Comparison of ENCODE assay signal across 9 mouse cellular contexts in the genomic region with DNA sequence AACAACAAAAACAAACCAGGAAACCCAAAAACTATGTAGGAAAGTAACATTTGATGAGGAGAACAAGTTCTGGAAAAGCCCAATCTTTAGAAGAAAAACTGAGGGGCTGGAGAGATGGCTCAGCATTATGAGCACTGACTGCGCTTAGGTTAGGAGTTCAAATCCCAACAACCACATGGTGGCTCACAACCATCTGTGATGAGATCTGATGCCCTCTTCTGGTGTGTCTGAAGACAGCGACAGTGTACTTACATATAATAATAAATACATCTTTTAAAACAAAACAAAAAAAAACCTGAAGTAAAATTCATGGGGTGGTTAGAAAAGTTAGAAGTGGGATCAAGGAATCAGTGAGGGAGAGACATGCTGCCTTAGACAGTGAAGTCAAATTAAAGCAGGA. TPM values are rescaled to one million over a fixed set of nuclear protein-coding genes. Genes with fewer than 3 reads are reported as not detected.
DNase-seq lines count a peak whose midpoint lies in the region; ATAC-seq and TF ChIP-seq lines count a peak whose summit lies in the region.
"Had no signal": no experiment of that assay in that cellular context is flagged by ENCODE, and none has a peak within 500 bp of the region (broad histone marks: within the 10 kb centered on the region; RNA-seq: fewer than 3 reads in every experiment).

No protein-coding gene starts in this region.

- H3K27me3 ChIP-seq in heart, adult 2 months (ENCODE audit: control insufficient read depth, insufficient read depth, low read length) = no peaks in the 10 kb centered on the region
- no peaks in the 10 kb centered on the region for H3K27me3 ChIP-seq in C2C12 (ENCODE audit: control insufficient read depth, insufficient read depth, insufficient read length)
- no peaks in the 10 kb centered on the region for H3K27me3 ChIP-seq in forebrain, embryonic 14.5 days (replicated peaks; ENCODE audit: control insufficient read depth, insufficient read depth, low read length)
- no peaks in the 10 kb centered on the region for H3K27me3 ChIP-seq in liver, embryonic 14.5 days (ENCODE audit: control insufficient read depth, insufficient read depth, low read length)

- TF ChIP-seq EP300 in heart, adult 2 months (IDR thresholded peaks at IDR 0.05; ENCODE audit: insufficient read depth, low read depth, low read length) = no peak
- TF ChIP-seq EP300 in liver, embryonic 14.5 days (IDR thresholded peaks at IDR 0.05; ENCODE audit: low read depth) = no peak

- peak overlapping the region; percentile 91 for H3K4me2 ChIP-seq in forebrain, embryonic 14.5 days (ENCODE audit: low read length)
- peak overlapping the region; percentile 92 for H3K4me2 ChIP-seq in liver, embryonic 14.5 days (ENCODE audit: low read depth)

- H3K27ac ChIP-seq in heart, adult 2 months = peak overlapping the region; percentile 99
- H3K27ac ChIP-seq in forebrain, embryonic 14.5 days (ENCODE audit: low read depth, low read length) = peak overlapping the region; percentile 90
- peak overlapping the region; percentile 68 for H3K27ac ChIP-seq in liver, embryonic 14.5 days

- peak overlapping the region; percentile 87 for H3K4me3 ChIP-seq in heart, adult 2 months
- peak overlapping the region; percentile 86 for H3K4me3 ChIP-seq in C2C12 (ENCODE audit: insufficient read depth, poor library complexity, severe bottlenecking)
- H3K4me3 ChIP-seq in forebrain, embryonic 14.5 days (ENCODE audit: low read depth, low read length) = peak overlapping the region; percentile 97
- peak overlapping the region; percentile 78 to 99; a peak in 3 of 4 replicates for H3K4me3 ChIP-seq in liver, embryonic 14.5 days (ENCODE audit: insufficient read depth in 1 of 2, low read depth in 2 of 2, low read length in 2 of 2)

- TF ChIP-seq POLR2A in heart, adult 2 months (IDR thresholded peaks at IDR 0.05; ENCODE audit: insufficient read depth, low read depth, low read length) = no peak

- H3K36me3 ChIP-seq in heart, adult 2 months (ENCODE audit: control insufficient read depth, insufficient read depth, low read length) = peaks cover 12% of the 10 kb centered on the region
- peaks cover 3% of the 10 kb centered on the region for H3K36me3 ChIP-seq in C2C12 (ENCODE audit: control insufficient read depth, insufficient read depth)
- 0 out of 2 replicates have a peak, but pooled peaks cover 3% of the 10 kb centered on the region for H3K36me3 ChIP-seq in forebrain, embryonic 14.5 days (ENCODE audit: control insufficient read depth, insufficient read depth, low read length)
- H3K36me3 ChIP-seq in liver, embryonic 14.5 days (replicated peaks; ENCODE audit: control insufficient read depth, insufficient read depth, low read depth) = no peaks in the 10 kb centered on the region; the same call in 1 of the 2 replicates

- H3K4me1 ChIP-seq in heart, adult 2 months (ENCODE audit: control insufficient read depth, insufficient read depth, low read length) = peaks cover 1% of the 10 kb centered on the region; the same call in 1 of the 2 replicates
- peaks cover 6% of the 10 kb centered on the region for H3K4me1 ChIP-seq in forebrain, embryonic 14.5 days (ENCODE audit: control insufficient read depth, insufficient read depth, low read length)
- peaks cover 3 to 4% of the 10 kb centered on the region in 2 experiments; a peak in 3 of 4 replicates for H3K4me1 ChIP-seq in liver, embryonic 14.5 days (replicated peaks; ENCODE audit: control insufficient read depth in 2 of 2, insufficient read depth in 2 of 2, low read length in 1 of 2)

- no peaks in the 10 kb centered on the region for H3K9me3 ChIP-seq in forebrain, embryonic 14.5 days (replicated peaks; ENCODE audit: control insufficient read depth, low read length)
- H3K9me3 ChIP-seq in liver, embryonic 14.5 days (ENCODE audit: control insufficient read depth, low read length) = no peaks in the 10 kb centered on the region

- peaks cover 6% of the 10 kb centered on the region for H3K79me2 ChIP-seq in heart, adult 2 months (replicated peaks; ENCODE audit: control insufficient read depth, insufficient read depth, low read length)
- peaks cover 41% of the 10 kb centered on the region for H3K79me2 ChIP-seq in C2C12 (ENCODE audit: control insufficient read depth, insufficient read depth)

- H3ac ChIP-seq in C2C12 (ENCODE audit: control insufficient read depth, insufficient read length, low read depth) = no peak overlapping the region

- peak; percentile 17; the same call in 1 of the 2 replicates for TF ChIP-seq CTCF in heart, adult 2 months (IDR thresholded peaks at IDR 0.05)
- TF ChIP-seq CTCF in C2C12 (IDR thresholded peaks at IDR 0.05; ENCODE audit: control insufficient read depth, insufficient read depth, insufficient read length) = no peak
- no peak for TF ChIP-seq CTCF in liver, embryonic 14.5 days (IDR thresholded peaks at IDR 0.05; ENCODE audit: low read depth)

- DNase-seq in heart, adult 2 months = no peak
- no peak for DNase-seq in heart, adult 8-10 months (ENCODE audit: low spot score)
- DNase-seq in forebrain, embryonic 14.5 days (ENCODE audit: low spot score) = no peak
- DNase-seq in liver, embryonic 14.5 days (ENCODE audit: low read depth in 3 of 3, low spot score in 3 of 3) = no peak
- DNase-seq in embryo, embryonic 9.5 days (ENCODE audit: extremely low spot score) = no peak
- no peak for DNase-seq in layer of hippocampus, adult 8-10 months (ENCODE audit: low spot score in 2 of 2)
- no peak for DNase-seq in cerebellum, postnatal 4 days (ENCODE audit: low spot score in 2 of 2)
- DNase-seq: kidney, adult 9 months had no signal

- no peak for ATAC-seq in forebrain, embryonic 14.5 days
- ATAC-seq in liver, embryonic 14.5 days (ENCODE audit: insufficient read depth) = no peak

- intact Hi-C loops in heart, adult 2 months (cut with DNase I) = loop anchor here (2.0 kb wide), 3 partner anchors 41 to 149 kb away; a partner anchor contains a TSS

- WGBS in heart, adult 2 months = 75% methylated on average over 2 of the region's 2 CpGs
- 70% methylated on average over 2 of the region's 2 CpGs for WGBS in forebrain, embryonic 14.5 days
- 78% methylated on average over 2 of the region's 2 CpGs for whole genome bisulfite sequencing in liver, embryonic 14.5 days (ENCODE audit: insufficient replicate concordance)

- peaks cover 39% of the 10 kb centered on the region for H3K79me3 ChIP-seq in C2C12 (ENCODE audit: low read depth)

- H3K9ac ChIP-seq in heart, adult 2 months (ENCODE audit: low read depth, low read length) = no peak overlapping the region
- H3K9ac ChIP-seq in forebrain, embryonic 14.5 days (ENCODE audit: low read length) = peak overlapping the region; percentile 94
- H3K9ac ChIP-seq in liver, embryonic 14.5 days (replicated peaks) = peak overlapping the region; percentile 100

TF ChIP-seq in C2C12, 6 proteins besides CTCF, POLR2A, EP300 and RAD21:
- TF ChIP-seq MYOD1 (IDR thresholded peaks at IDR 0.05; ENCODE audit: control insufficient read depth, insufficient read length, low read depth) (no peak), CEBPB (IDR thresholded peaks at IDR 0.05; ENCODE audit: low read depth) (no peak), MYOG (IDR thresholded peaks at IDR 0.05; ENCODE audit: control insufficient read depth, extremely low read depth, insufficient read length) (no peak), FOSL1 (IDR thresholded peaks at IDR 0.05; ENCODE audit: insufficient read depth, low read length, poor library complexity, severe bottlenecking) (no peak), MAX (IDR thresholded peaks at IDR 0.05) (no peak), USF1 (IDR thresholded peaks at IDR 0.05; ENCODE audit: low read depth) (no peak)

RNA-seq across cellular contexts. Expression of a gene that starts 1.0 kb away (rescaled TPM):
- total RNA-seq in heart, adult 2 months (2021) = 1,000 to 10,000 TPM; 1,478 to 1,698 TPM
- polyA plus RNA-seq in heart, adult 2 months (2012; rRNA removed) = 1,092 and 1,784 TPM in 2 replicates
- total RNA-seq in heart, adult 8-10 months (2022) = 1,000 to 10,000 TPM; 1,427 to 1,918 (median 1,690) TPM
- polyA plus RNA-seq in C2C12 (2012; fragmentation: generic; extraction: Trizol) = 734 TPM
- polyA plus RNA-seq in forebrain, embryonic 14.5 days (2014; fragmentation: Nextera tagmentation; extraction: Ambion mirVana) = 680 and 882 TPM in 2 replicates
- 261 and 418 TPM in 2 replicates for polyA plus RNA-seq in liver, embryonic 14.5 days (2012; rRNA removed)
- polyA plus RNA-seq in liver, embryonic 14.5 days (2014; fragmentation: Nextera tagmentation; extraction: Ambion mirVana) = 577 and 630 TPM in 2 replicates
- 100 to 1,000 TPM; 246 to 356 (median 299) TPM for total RNA-seq in layer of hippocampus, adult 8-10 months (2022)

RNA-seq across cellular contexts. Expression of a gene that starts 40.4 kb away (rescaled TPM):
- total RNA-seq in heart, adult 2 months (2021) = 10 to 100 TPM; 25.7 to 25.9 TPM
- 11.8 and 12.9 TPM in 2 replicates for polyA plus RNA-seq in heart, adult 2 months (2012; rRNA removed)
- 10 to 100 TPM; 22.2 to 33.6 (median 29.8) TPM for total RNA-seq in heart, adult 8-10 months (2022)
- polyA plus RNA-seq in C2C12 (2012; fragmentation: generic; extraction: Trizol) = 5.6 TPM
- polyA plus RNA-seq in forebrain, embryonic 14.5 days (2014; fragmentation: Nextera tagmentation; extraction: Ambion mirVana) = 9.6 and 16.0 TPM in 2 replicates
- polyA plus RNA-seq in liver, embryonic 14.5 days (2012; rRNA removed) = 2.3 and 3.0 TPM in 2 replicates
- 2.3 TPM in 2 replicates for polyA plus RNA-seq in liver, embryonic 14.5 days (2014; fragmentation: Nextera tagmentation; extraction: Ambion mirVana)
- 100 to 1,000 TPM in 1 of 4 experiments, 10 to 100 TPM in 3; 63.4 to 103 (median 80.1) TPM for total RNA-seq in layer of hippocampus, adult 8-10 months (2022)

RNA-seq across cellular contexts. Expression of a gene that starts 43.9 kb away (rescaled TPM):
- total RNA-seq in heart, adult 2 months (2021) = 10 to 100 TPM; 36.1 to 39.6 TPM
- 8.4 and 17.0 TPM in 2 replicates for polyA plus RNA-seq in heart, adult 2 months (2012; rRNA removed)
- total RNA-seq in heart, adult 8-10 months (2022) = 10 to 100 TPM; 33.8 to 42.1 (median 35.3) TPM
- polyA plus RNA-seq in C2C12 (2012; fragmentation: generic; extraction: Trizol) = 13.7 TPM
- polyA plus RNA-seq in forebrain, embryonic 14.5 days (2014; fragmentation: Nextera tagmentation; extraction: Ambion mirVana) = 46.0 and 53.0 TPM in 2 replicates
- 6.1 and 7.6 TPM in 2 replicates for polyA plus RNA-seq in liver, embryonic 14.5 days (2012; rRNA removed)
- 11.6 and 13.1 TPM in 2 replicates for polyA plus RNA-seq in liver, embryonic 14.5 days (2014; fragmentation: Nextera tagmentation; extraction: Ambion mirVana)
- total RNA-seq in layer of hippocampus, adult 8-10 months (2022) = 10 to 100 TPM; 69.7 to 84.9 (median 72.3) TPM

RNA-seq across cellular contexts. Expression of a gene that starts 58.7 kb away (rescaled TPM):
- under 1 TPM; 0.25 to 0.39 TPM for total RNA-seq in heart, adult 2 months (2021)
- 0.64 and 1.5 TPM in 2 replicates for polyA plus RNA-seq in heart, adult 2 months (2012; rRNA removed)
- total RNA-seq in heart, adult 8-10 months (2022) = 1 to 10 TPM in 2 of 4 experiments, under 1 TPM in 2; 0.34 to 1.2 (median 0.75) TPM
- not detected for polyA plus RNA-seq in C2C12 (2012; fragmentation: generic; extraction: Trizol)
- polyA plus RNA-seq in forebrain, embryonic 14.5 days (2014; fragmentation: Nextera tagmentation; extraction: Ambion mirVana) = not detected in 2 replicates
- polyA plus RNA-seq in liver, embryonic 14.5 days (2012; rRNA removed) = 0.09 and 0.26 TPM in 2 replicates
- 0.25 and 0.51 TPM in 2 replicates for polyA plus RNA-seq in liver, embryonic 14.5 days (2014; fragmentation: Nextera tagmentation; extraction: Ambion mirVana)
- total RNA-seq in layer of hippocampus, adult 8-10 months (2022) = under 1 TPM in 2 of 4 experiments, not detected in 2; 0.38 to 0.43 TPM
